Mouse (Mus musculus) forebrain, embryonic 15.5 days (tissue): ENCODE measurements around the gene Osbpl8. TPM values are rescaled to one million over a fixed set of nuclear protein-coding genes. Genes with fewer than 3 reads are reported as not detected.

Source experiments
- ATAC-seq: fragments of 200-750 bp; cut with Nextera tagmentation; replicated peaks from 2 replicates; pipeline ENCODE4 v1.8.0; 2017; ENCODE audit warnings: mild to moderate bottlenecking, moderate TSS enrichment, moderate library complexity
- H3K27ac ChIP-seq: fragments of 300-500 bp; sonication (generic); replicated peaks from 2 replicates; pipeline ENCODE4 v1.5.1; 2015; ENCODE audit warnings: mild to moderate bottlenecking, inconsistent platforms
- H3K27me3 ChIP-seq: fragments of 300-500 bp; sonication (generic); 2 replicates; pipeline ENCODE4 v1.6.1; 2015; ENCODE audit warnings: inconsistent platforms
- H3K36me3 ChIP-seq: fragments of 300-500 bp; sonication (generic); 2 replicates; pipeline ENCODE4 v1.6.1; 2015; ENCODE audit warnings: mild to moderate bottlenecking, inconsistent platforms
- H3K4me1 ChIP-seq: fragments of 300-500 bp; sonication (generic); 2 replicates; pipeline ENCODE4 v1.6.1; 2015; ENCODE audit warnings: inconsistent platforms
- H3K4me2 ChIP-seq: fragments of 300-500 bp; sonication (generic); replicated peaks from 2 replicates; pipeline ENCODE4 v1.6.1; 2015; ENCODE audit warnings: mild to moderate bottlenecking, inconsistent platforms
- H3K4me3 ChIP-seq: fragments of 300-500 bp; sonication (generic); 2 replicates; pipeline ENCODE4 v1.5.1; 2015; ENCODE audit warnings: mild to moderate bottlenecking, inconsistent platforms
- H3K9ac ChIP-seq: fragments of 300-500 bp; sonication (generic); replicated peaks from 2 replicates; pipeline ENCODE4 v1.6.1; 2015; ENCODE audit warnings: mild to moderate bottlenecking, inconsistent platforms
- H3K9me3 ChIP-seq: fragments of 300-500 bp; sonication (generic); 2 replicates; pipeline ENCODE4 v1.6.1; 2016; ENCODE audit warnings: inconsistent platforms
- WGBS: fragments of 180-500 bp; shearing (Covaris S2); methylation state at CpG from one replicate; pipeline ENCODE4 v1.1.7; 2015; ENCODE audit warnings: mixed read lengths; 5-methylcytosine and 5-hydroxymethylcytosine counted together
- polyA plus RNA-seq: library from polyadenylated mRNA; unstranded; fragments of >200 nt; fragmentation: Nextera tagmentation; extraction: Ambion mirVana; gene quantifications from 2 replicates; pipeline ENCODE4 v1.2.1, GENCODE M21; 2015

Gene Osbpl8
- polyA plus RNA-seq, 1 experiment from 2014 or later, result 23.8 TPM

GRCm38 (mm10) chr10:111171246-111171934 is 6.8 kb downstream of the Osbpl8 start:
- peaks cover 4% of the 10 kb centered on the region for H3K4me1 ChIP-seq
- WGBS, result 93% methylated on average over 15 of the region's 15 CpGs
- no peaks in the 10 kb centered on the region for H3K36me3 ChIP-seq
- H3K9me3 ChIP-seq, result no peaks in the 10 kb centered on the region
- H3K27me3 ChIP-seq, result no peaks in the 10 kb centered on the region
- no peak overlapping the region for H3K4me2 ChIP-seq
- H3K9ac ChIP-seq, result no peak overlapping the region
- no peak for ATAC-seq
- no peak overlapping the region for H3K27ac ChIP-seq
- H3K4me3 ChIP-seq, result no peak overlapping the region

DNA sequence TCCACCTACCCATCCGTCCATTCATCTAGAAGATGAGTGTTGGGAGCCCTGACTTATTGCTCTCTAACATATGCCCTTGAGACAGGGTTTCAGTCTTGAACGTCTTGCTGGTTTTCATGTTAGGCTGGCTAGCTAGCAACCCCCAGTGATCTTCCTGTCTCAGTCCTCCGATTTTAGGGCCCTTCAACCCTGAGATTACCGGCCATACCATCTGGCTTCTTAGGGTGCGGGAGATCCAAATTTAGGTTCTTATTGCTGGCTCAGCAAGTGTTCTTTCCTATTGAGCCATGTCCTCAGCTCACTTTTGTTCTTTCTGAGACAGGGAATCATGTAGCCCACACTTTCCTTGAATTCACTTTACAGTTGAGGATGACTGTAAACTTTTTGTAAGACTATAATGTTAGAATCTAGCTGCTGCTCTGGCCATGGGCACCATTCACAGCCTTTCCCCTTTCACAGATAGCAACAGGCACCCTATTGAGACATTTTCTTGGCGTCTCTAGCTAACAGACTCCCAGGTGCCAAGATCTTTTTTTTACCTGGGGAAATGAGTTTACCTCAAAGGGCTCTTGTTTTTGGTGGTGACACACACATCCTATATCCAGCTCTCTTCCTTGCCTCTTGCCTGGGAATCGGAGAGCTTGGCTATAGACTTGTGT is 9.2 kb downstream of the Osbpl8 start:
- H3K27me3 ChIP-seq, result no peaks in the 10 kb centered on the region
- no peaks in the 10 kb centered on the region for H3K9me3 ChIP-seq
- WGBS, result 85% methylated on average over 7 of the region's 7 CpGs
- H3K9ac ChIP-seq, result no peak overlapping the region
- H3K4me3 ChIP-seq, result no peak overlapping the region
- no peak overlapping the region for H3K4me2 ChIP-seq
- no peaks in the 10 kb centered on the region for H3K36me3 ChIP-seq
- no peaks in the 10 kb centered on the region for H3K4me1 ChIP-seq
- ATAC-seq, result no peak
- no peak overlapping the region for H3K27ac ChIP-seq

GRCm38 (mm10) chr10:111177336-111177735 is 12.8 kb downstream of the Osbpl8 start:
- WGBS, result 84% methylated on average over 8 of the region's 8 CpGs
- no peak for ATAC-seq

DNA sequence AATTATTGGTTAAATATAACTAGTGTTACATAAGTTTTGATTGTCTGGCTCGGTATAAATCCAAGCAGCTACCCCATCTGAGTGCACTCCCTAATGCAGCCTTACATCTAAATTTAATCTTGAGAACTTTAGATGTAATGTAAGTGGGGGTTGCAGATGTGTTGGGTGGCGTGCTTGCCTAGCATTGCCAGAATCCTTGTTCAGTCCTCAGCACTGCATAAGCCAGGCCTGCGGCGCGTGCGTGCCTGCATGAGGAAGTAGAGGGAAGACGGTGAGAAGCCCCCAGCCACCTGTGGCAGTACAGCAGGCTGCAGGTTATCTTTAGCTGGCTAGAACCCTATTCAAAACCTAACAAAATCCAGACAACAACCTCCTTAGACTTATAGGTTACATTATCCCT is 13.5 kb downstream of the Osbpl8 start:
- Histone ChIP-seq H3K36me3 (no peaks in the 10 kb centered on the region), H3K4me2 (no peak overlapping the region), H3K4me1 (no peaks in the 10 kb centered on the region), H3K27ac (no peak overlapping the region), H3K4me3 (no peak overlapping the region), H3K9me3 (no peaks in the 10 kb centered on the region), H3K27me3 (no peaks in the 10 kb centered on the region), H3K9ac (no peak overlapping the region)
- 91% methylated on average over 7 of the region's 7 CpGs for WGBS
- no peak for ATAC-seq

More at GRCm38 (mm10) chr10:111177336-111177735, 12.8 kb downstream of the Osbpl8 start:
- no peaks in the 10 kb centered on the region for H3K27me3 ChIP-seq
- H3K4me2 ChIP-seq, result no peak overlapping the region
- H3K27ac ChIP-seq, result no peak overlapping the region
- H3K36me3 ChIP-seq, result no peaks in the 10 kb centered on the region
- no peaks in the 10 kb centered on the region for H3K4me1 ChIP-seq
- H3K9ac ChIP-seq, result no peak overlapping the region
- no peaks in the 10 kb centered on the region for H3K9me3 ChIP-seq
- no peak overlapping the region for H3K4me3 ChIP-seq

DNA sequence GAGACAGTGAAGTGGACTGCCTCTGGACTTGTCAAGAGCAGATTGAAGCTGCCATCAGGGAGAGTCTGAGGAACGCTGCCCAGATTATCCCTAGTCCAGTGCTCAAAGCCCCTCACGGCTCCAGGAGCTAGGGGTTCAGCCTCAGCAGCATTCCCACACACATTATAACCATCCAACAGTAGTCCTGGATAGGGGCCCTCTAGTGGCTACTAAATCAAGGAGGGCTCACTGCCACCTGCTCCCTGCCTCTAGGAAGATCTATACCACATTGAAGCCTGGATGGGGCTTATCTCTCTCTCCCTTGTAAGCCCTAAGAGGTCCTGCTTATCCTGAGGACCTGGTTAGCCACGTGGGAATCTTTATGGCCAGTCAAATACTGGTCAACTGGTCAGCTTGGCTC is 16.1 kb downstream of the Osbpl8 start:
- Histone ChIP-seq H3K4me2 (no peak overlapping the region), H3K9ac (no peak overlapping the region), H3K9me3 (no peaks in the 10 kb centered on the region), H3K27ac (no peak overlapping the region), H3K36me3 (no peaks in the 10 kb centered on the region), H3K4me3 (no peak overlapping the region), H3K27me3 (no peaks in the 10 kb centered on the region), H3K4me1 (peaks cover 14% of the 10 kb centered on the region)
- no peak; the same call in 1 of the 2 replicates for ATAC-seq
- WGBS, result 15% methylated on average over 3 of the region's 3 CpGs

DNA sequence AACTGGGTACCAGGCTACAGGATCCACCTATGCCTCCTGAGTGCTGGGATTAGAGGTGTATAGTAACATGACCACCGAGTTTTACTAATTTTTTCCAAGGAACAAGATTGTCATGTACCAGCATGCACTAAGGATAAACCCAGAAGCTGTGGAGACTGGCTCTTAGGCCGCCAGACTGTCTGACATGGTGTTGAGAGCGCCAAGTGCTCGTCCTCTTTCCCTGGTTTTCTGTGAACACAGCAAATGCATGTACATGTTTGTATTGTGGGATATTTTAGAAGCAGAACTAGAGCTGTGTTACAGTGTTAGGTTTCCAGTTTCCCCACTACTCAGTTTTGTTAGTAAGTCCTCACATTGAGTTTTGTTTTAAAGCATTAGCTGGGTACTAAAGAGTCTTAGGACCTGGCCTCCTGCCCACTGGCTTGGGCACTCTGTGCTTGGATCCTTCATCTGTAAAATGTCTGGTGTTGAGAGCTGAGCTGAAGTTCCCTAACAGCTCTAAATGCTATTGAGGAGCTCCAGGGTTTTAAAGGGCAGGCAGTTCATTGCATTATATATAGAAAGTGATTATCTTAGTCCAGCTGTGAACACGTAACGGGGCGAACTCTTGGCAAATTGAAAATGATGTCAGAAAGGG is 19.2 kb downstream of the Osbpl8 start:
- H3K27ac ChIP-seq, result peak overlapping the region; percentile 2; the same call in 1 of the 2 replicates
- no peaks in the 10 kb centered on the region for H3K27me3 ChIP-seq
- H3K9ac ChIP-seq, result no peak overlapping the region
- ATAC-seq, result peak; percentile 29; the same call in 1 of the 2 replicates
- no peak overlapping the region for H3K4me3 ChIP-seq
- H3K9me3 ChIP-seq, result no peaks in the 10 kb centered on the region
- H3K36me3 ChIP-seq, result no peaks in the 10 kb centered on the region
- 64% methylated on average over 7 of the region's 7 CpGs for WGBS
- H3K4me1 ChIP-seq, result peaks cover 20% of the 10 kb centered on the region
- no peak overlapping the region for H3K4me2 ChIP-seq

DNA sequence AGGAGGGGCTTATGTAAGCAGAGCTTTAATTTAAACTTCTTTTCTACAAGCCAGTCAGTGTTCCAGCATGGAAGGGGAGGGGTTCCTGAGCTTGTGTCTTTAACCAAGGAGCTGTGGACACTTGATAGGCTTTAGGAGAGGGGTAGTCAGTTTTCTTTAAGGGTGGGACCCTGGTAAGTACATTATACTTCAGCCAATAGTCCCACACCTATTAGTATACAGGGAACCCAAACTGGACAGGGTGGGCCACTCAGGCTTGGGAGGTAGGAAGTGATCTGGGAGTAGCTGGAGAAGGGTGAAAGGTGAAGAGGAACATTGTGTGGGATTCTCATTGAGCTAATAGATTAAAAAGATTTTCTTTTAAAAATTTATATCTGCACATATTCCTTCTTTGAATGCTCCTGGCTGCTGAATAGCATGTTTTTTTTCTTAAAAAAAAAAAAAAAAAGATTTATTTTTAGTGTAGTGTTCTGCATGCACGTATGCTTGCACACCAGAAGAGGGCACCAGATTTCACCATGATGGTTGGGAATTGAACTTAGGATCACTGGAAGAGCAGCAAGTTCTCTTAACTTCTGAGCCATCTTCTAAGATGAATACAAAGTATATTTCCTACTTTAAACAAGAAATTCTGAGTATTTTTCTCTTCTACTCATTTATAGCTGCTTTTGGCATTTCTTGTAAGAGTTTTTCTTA is 21.2 kb downstream of the Osbpl8 start:
- Histone ChIP-seq H3K9ac (no peak overlapping the region), H3K4me2 (no peak overlapping the region), H3K36me3 (no peaks in the 10 kb centered on the region), H3K9me3 (no peaks in the 10 kb centered on the region), H3K27me3 (no peaks in the 10 kb centered on the region), H3K27ac (no peak overlapping the region), H3K4me1 (peaks cover 35% of the 10 kb centered on the region), H3K4me3 (no peak overlapping the region)
- WGBS, result 100% methylated on average over 1 of the region's 1 CpGs
- ATAC-seq, result no peak

DNA sequence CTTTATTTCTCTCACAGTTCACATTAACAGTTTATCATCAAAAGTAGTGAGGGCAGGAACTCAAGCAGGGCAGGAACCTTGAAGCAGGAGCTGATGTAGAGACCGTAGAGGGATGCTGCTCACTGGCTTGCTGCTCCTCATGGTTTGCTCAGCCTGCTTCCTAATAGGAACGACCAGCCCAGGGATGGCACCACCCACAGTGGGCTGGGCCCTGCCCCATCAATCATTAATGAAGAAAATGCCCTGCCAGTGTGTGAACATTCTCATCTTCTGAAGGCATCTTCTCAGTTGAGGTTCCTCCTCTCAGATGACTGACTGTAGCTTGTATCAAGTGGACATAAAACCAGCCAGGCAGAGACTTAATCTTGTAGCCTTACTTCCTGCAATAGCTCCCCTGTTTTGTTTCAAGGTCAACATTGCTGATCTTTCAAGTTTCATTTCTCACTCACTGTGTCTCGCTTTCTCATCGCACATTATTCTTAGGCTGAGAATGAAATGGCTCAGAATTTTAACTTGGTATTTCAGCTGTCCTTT is 24.5 kb downstream of the Osbpl8 start:
- peaks cover 40% of the 10 kb centered on the region for H3K4me1 ChIP-seq
- H3K4me2 ChIP-seq, result no peak overlapping the region
- H3K27ac ChIP-seq, result peak overlapping the region; percentile 74
- no peak for ATAC-seq
- H3K27me3 ChIP-seq, result no peaks in the 10 kb centered on the region
- no peak overlapping the region for H3K9ac ChIP-seq
- no peaks in the 10 kb centered on the region for H3K36me3 ChIP-seq
- H3K4me3 ChIP-seq, result no peak overlapping the region
- WGBS, result 80% methylated on average over 4 of the region's 4 CpGs
- H3K9me3 ChIP-seq, result no peaks in the 10 kb centered on the region

GRCm38 (mm10) chr10:111190110-111190795 is 25.7 kb downstream of the Osbpl8 start:
- Histone ChIP-seq H3K9ac (no peak overlapping the region), H3K4me3 (no peak overlapping the region), H3K4me2 (no peak overlapping the region), H3K4me1 (peaks cover 32% of the 10 kb centered on the region), H3K36me3 (no peaks in the 10 kb centered on the region), H3K27ac (peak overlapping the region; percentile 74), H3K27me3 (no peaks in the 10 kb centered on the region), H3K9me3 (no peaks in the 10 kb centered on the region)
- peak; percentile 81 for ATAC-seq
- WGBS, result 40% methylated on average over 6 of the region's 6 CpGs

DNA sequence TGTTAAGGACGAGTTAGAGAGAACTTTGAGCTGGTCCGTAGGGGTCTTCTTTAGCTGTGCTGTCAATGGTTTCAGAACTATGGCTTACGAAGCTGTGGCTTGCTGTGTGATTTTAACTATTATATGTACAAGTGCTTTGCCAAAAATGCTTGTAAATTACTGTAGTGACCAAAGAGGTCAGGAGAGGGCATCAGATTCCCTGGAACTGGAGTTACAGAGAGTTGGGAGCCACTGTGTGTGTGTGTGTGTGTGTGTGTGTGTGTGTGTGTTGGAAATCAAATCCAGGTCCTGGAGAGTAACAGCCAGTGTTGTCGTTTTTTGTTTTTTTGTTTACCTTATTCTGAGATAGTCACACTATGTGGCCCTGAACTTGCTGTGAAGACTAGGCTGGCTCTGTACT is 29.0 kb downstream of the Osbpl8 start:
- peaks cover 27% of the 10 kb centered on the region for H3K4me1 ChIP-seq
- H3K36me3 ChIP-seq, result no peaks in the 10 kb centered on the region
- H3K27me3 ChIP-seq, result no peaks in the 10 kb centered on the region
- ATAC-seq, result no peak
- 66% methylated on average over 4 of the region's 4 CpGs for WGBS
- H3K9me3 ChIP-seq, result no peaks in the 10 kb centered on the region
- no peak overlapping the region for H3K4me3 ChIP-seq
- H3K4me2 ChIP-seq, result no peak overlapping the region
- no peak overlapping the region for H3K9ac ChIP-seq
- H3K27ac ChIP-seq, result no peak overlapping the region

DNA sequence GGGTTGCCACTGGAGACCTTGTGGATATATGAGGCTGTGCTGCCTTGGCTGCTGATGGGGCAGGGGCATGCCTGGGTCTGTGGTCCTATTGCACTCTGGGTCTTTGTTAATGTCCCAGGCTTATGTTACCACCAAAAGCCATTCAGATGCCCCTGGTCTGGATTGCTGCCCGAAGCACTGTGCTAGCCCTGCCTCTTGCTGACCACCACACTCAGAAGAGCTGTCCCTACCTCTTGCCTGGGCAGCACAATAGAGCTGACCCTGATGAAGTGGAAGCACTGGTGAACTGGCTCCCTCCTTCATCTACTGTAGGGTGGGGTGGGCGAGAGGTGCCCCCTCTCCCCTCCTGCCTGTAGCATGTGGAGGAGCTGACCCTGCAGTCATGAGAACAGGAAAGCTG is 31.6 kb downstream of the Osbpl8 start:
- no peaks in the 10 kb centered on the region for H3K36me3 ChIP-seq
- ATAC-seq, result 0 out of 2 replicates have a peak, but pooled peaks have one; percentile 26
- no peak overlapping the region for H3K9ac ChIP-seq
- H3K4me1 ChIP-seq, result 0 out of 2 replicates have a peak, but pooled peaks cover 9% of the 10 kb centered on the region
- no peaks in the 10 kb centered on the region for H3K27me3 ChIP-seq
- H3K9me3 ChIP-seq, result no peaks in the 10 kb centered on the region
- no peak overlapping the region for H3K27ac ChIP-seq
- no peak overlapping the region for H3K4me3 ChIP-seq
- no peak overlapping the region for H3K4me2 ChIP-seq
- WGBS, result 92% methylated on average over 2 of the region's 2 CpGs
